Mouse (Mus musculus) heart, postnatal 0 days (tissue): ENCODE results near the gene Rnf10. TPM values are rescaled to one million over a fixed set of nuclear protein-coding genes. Genes with fewer than 3 reads are reported as not detected.

Experiments used
- ATAC-seq: fragments of 200-750 bp; cut with Nextera tagmentation; 2 replicates; pipeline ENCODE4 v1.8.0; 2017; ENCODE audit warnings: low read depth, moderate number of reproducible peaks, moderate library complexity; ENCODE audit not compliant: insufficient read depth
- DNase-seq: peaks from one replicate; pipeline ENCODE4 v3.0.0-alpha.2; 2016; ENCODE audit warnings: low spot score
- H3K27ac ChIP-seq: fragments of 300-500 bp; sonication (generic); 2 replicates; pipeline ENCODE4 v1.5.1; 2014; ENCODE audit warnings: low read depth, mild to moderate bottlenecking
- H3K27me3 ChIP-seq: fragments of 300-500 bp; sonication (generic); 2 replicates; pipeline ENCODE4 v1.6.1; 2014; ENCODE audit warnings: low read length, mixed read lengths; ENCODE audit not compliant: control insufficient read depth, insufficient read depth
- H3K36me3 ChIP-seq: fragments of 300-500 bp; sonication (generic); replicated peaks from 2 replicates; pipeline ENCODE4 v1.6.1; 2014; ENCODE audit warnings: low read length, mixed read lengths; ENCODE audit not compliant: control insufficient read depth, insufficient read depth
- H3K4me1 ChIP-seq: fragments of 300-500 bp; sonication (generic); 2 replicates; pipeline ENCODE4 v1.6.1; 2014; ENCODE audit warnings: antibody characterized with exemption; ENCODE audit not compliant: control insufficient read depth, insufficient read depth
- H3K4me2 ChIP-seq: fragments of 300-500 bp; sonication (generic); 2 replicates; pipeline ENCODE4 v1.6.1; 2014; ENCODE audit warnings: low read depth, mild to moderate bottlenecking, low read length, moderate library complexity
- H3K4me3 ChIP-seq: fragments of 300-500 bp; sonication (generic); 2 replicates; pipeline ENCODE4 v1.5.1; 2014; ENCODE audit warnings: low read depth, low read length
- H3K9ac ChIP-seq: fragments of 300-500 bp; sonication (generic); replicated peaks from 2 replicates; pipeline ENCODE4 v1.6.1; 2014; ENCODE audit warnings: low read depth, low read length, mixed read lengths
- H3K9me3 ChIP-seq: fragments of 300-500 bp; sonication (generic); replicated peaks from 2 replicates; pipeline ENCODE4 v1.6.1; 2016; ENCODE audit warnings: low read length; ENCODE audit not compliant: control insufficient read depth
- CTCF ChIP-seq: IDR thresholded peaks from 2 replicates; pipeline ENCODE4 v1.5.1; 2016; ENCODE audit warnings: antibody characterized with exemption, control low read depth, low read depth
- EP300 ChIP-seq: IDR thresholded peaks from 2 replicates; pipeline ENCODE4 v1.6.1; 2016; ENCODE audit warnings: antibody characterized with exemption, low read depth
- WGBS: fragments of 180-500 bp; shearing (Covaris S2); extraction: QIAGEN DNeasy Blood & Tissue Kit; methylation state at CpG from one replicate; pipeline ENCODE4 v1.1.7; 2014; 5-methylcytosine and 5-hydroxymethylcytosine counted together
- polyA plus RNA-seq: library from polyadenylated mRNA; unstranded; fragments of >200 nt; fragmentation: Nextera tagmentation; extraction: Ambion mirVana; gene quantifications from 2 replicates; pipeline ENCODE4 v1.2.1, GENCODE M21; 2015
- total RNA-seq: library from RNA; depleted of rRNA; stranded (reverse); fragments of >200 nt; gene quantifications from 2 replicates; pipeline ENCODE4 v1.2.3, GENCODE M21; 2014; ENCODE audit warnings: low replicate concordance

The Rnf10 gene
- total and polyA plus RNA-seq, 2 experiments from 2014 or later = 82.4 to 105 TPM

DNA sequence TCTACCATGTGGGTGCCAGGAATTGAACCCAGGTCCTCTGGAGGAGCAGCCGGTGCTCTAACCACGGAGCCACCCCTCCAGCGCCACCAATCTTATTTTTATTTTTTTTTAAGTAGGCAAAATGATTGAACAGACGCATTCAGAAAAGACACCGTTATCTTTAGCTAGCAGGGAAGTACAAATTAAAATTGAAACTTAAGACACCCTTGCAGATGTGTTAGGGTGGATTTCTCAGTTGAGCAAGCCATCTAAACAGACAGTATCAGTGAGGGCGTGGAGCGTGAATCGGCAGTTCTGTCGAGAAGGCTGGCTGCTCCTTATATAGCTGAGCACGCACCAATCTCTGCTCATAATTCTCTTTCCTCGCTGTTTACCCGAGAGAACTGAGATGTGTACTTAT is 54.7 kb downstream of the Rnf10 start:
- Histone ChIP-seq H3K4me1 (peaks cover 10% of the 10 kb centered on the region), H3K27ac (no peak overlapping the region), H3K4me3 (no peak overlapping the region), H3K4me2 (no peak overlapping the region), H3K36me3 (no peaks in the 10 kb centered on the region), H3K27me3 (0 out of 2 replicates have a peak, but pooled peaks cover 5% of the 10 kb centered on the region), H3K9me3 (0 out of 2 replicates have a peak, but pooled peaks cover 6% of the 10 kb centered on the region), H3K9ac (no peak overlapping the region)
- WGBS = 85% methylated on average over 12 of the region's 12 CpGs
- ATAC-seq (no peak), DNase-seq (no peak)
- TF ChIP-seq CTCF (no peak), EP300 (no peak)

DNA sequence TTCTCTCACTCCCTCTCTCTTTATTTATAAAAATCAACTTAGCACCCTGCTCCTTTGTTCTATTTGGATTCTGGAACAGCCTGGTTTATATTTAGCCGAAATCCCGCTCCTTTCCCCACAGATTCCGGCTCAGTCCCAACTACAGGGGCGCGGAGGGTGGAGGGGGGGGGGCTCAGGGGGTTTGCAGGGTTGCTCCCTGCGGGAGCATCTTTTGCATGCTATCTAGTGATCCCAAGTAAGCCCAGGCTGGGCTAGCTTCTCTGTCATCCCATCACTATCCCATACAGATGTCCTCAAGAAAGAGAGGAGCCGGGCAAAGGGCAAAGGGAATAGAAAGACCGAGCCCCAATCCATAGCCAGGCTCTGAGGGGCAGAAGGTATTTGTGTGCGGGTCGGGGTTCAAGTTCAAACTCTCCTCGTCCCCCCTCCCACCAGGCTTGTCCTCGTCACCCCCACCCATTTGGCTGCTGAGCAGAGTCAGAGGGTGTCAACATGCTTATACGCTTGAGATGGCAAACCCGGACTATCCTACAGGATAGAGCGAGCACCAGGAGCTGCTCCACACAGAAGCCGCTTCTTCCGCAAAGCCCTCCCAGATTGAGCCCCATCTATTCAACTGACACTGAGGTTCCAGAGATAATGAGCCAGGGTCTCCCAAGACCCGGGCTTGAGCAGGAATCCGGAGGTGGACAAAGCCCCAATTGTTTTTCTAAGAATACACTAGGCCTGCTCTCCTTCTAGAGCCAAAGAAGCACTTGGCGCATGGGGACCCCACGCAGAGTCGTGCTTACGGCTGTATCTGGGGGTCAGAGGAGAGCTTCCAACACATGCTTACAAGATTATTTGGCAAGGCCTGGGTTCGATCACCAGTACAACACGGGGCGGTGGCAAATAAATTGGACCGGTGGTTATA is 57.2 kb downstream of the Rnf10 start:
- DNase-seq (no peak), ATAC-seq (no peak)
- Histone ChIP-seq H3K27me3 (0 out of 2 replicates have a peak, but pooled peaks cover 5% of the 10 kb centered on the region), H3K9me3 (no peaks in the 10 kb centered on the region), H3K27ac (no peak overlapping the region), H3K9ac (no peak overlapping the region), H3K36me3 (no peaks in the 10 kb centered on the region), H3K4me3 (peak overlapping the region; percentile 34), H3K4me2 (peak overlapping the region; percentile 61), H3K4me1 (no peaks in the 10 kb centered on the region)
- no peak for TF ChIP-seq EP300
- no peak for TF ChIP-seq CTCF
- 26% methylated on average over 27 of the region's 27 CpGs for WGBS

- ATAC-seq (no peak), DNase-seq (no peak)
- 1% methylated on average over 17 of the region's 17 CpGs for WGBS
Measured at GRCm38 (mm10) chr5:115214864-115215263, 57.8 kb downstream of the Rnf10 start.

DNA sequence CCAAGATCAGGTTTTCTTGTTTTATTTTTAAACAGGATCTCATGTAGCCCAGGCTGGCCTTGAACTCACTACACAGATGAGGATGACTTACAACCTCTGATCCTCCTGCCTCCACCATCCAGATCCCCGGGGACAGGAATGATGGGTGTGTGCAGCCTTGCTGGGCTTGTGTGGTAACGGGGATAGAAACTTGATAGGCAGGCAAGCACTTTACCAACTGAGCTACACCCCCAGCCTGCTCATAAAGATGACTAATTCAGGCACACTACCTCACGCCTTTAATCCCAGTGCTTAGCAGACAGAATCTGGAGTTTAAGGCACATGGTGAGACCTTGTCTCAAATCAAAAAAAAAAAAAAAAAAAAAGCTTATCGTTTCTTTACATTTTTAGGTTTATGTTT is 59.8 kb downstream of the Rnf10 start:
- H3K4me1 ChIP-seq = no peaks in the 10 kb centered on the region
- WGBS = 78% methylated on average over 4 of the region's 4 CpGs
- no peaks in the 10 kb centered on the region for H3K9me3 ChIP-seq
- no peak for DNase-seq
- 0 out of 2 replicates have a peak, but pooled peaks cover 5% of the 10 kb centered on the region for H3K27me3 ChIP-seq
- H3K9ac ChIP-seq = no peak overlapping the region
- H3K27ac ChIP-seq = no peak overlapping the region
- no peak for ATAC-seq
- TF ChIP-seq CTCF (no peak), EP300 (no peak)
- H3K4me3 ChIP-seq = no peak overlapping the region
- H3K36me3 ChIP-seq = no peaks in the 10 kb centered on the region
- no peak overlapping the region for H3K4me2 ChIP-seq

More at GRCm38 (mm10) chr5:115214864-115215263, 57.8 kb downstream of the Rnf10 start:
- no peak overlapping the region for H3K27ac ChIP-seq
- H3K36me3 ChIP-seq = no peaks in the 10 kb centered on the region
- H3K27me3 ChIP-seq = 0 out of 2 replicates have a peak, but pooled peaks cover 5% of the 10 kb centered on the region
- no peaks in the 10 kb centered on the region for H3K9me3 ChIP-seq
- H3K4me3 ChIP-seq = peak overlapping the region; percentile 34
- H3K4me2 ChIP-seq = peak overlapping the region; percentile 61
- H3K4me1 ChIP-seq = no peaks in the 10 kb centered on the region
- H3K9ac ChIP-seq = no peak overlapping the region
- TF ChIP-seq CTCF = no peak
- no peak for TF ChIP-seq EP300

GRCm38 (mm10) chr5:115212451-115212850 is 60.2 kb downstream of the Rnf10 start:
- no peaks in the 10 kb centered on the region for H3K9me3 ChIP-seq
- DNase-seq = no peak
- 84% methylated on average over 9 of the region's 9 CpGs for WGBS

More at GRCm38 (mm10) chr5:115212451-115212850, 60.2 kb downstream of the Rnf10 start:
- TF ChIP-seq EP300 (no peak), CTCF (no peak)
- Histone ChIP-seq H3K36me3 (no peaks in the 10 kb centered on the region), H3K27ac (no peak overlapping the region), H3K4me2 (no peak overlapping the region), H3K27me3 (0 out of 2 replicates have a peak, but pooled peaks cover 5% of the 10 kb centered on the region), H3K4me1 (no peaks in the 10 kb centered on the region), H3K4me3 (no peak overlapping the region), H3K9ac (no peak overlapping the region)
- ATAC-seq = no peak
